Mouse (Mus musculus) cerebellum, adult 18-20 months (tissue): ENCODE measurements around the gene Ahnak.
"Not testable (repeated sequence)": the region's sequence is repeated elsewhere in the genome, so short reads cannot be mapped to it uniquely, and the experiment has no call there.

ENCODE experiments used
- DNase-seq, 2 experiments: peaks; one replicate each; pipeline ENCODE4 v3.0.0; 2021

Ahnak gene

GRCm38 (mm10) chr19:8996601-8997000 is 7.5 kb downstream of the Ahnak start:
- no peak for DNase-seq

GRCm38 (mm10) chr19:8997546-8997945 is 8.5 kb downstream of the Ahnak start:
- no peak for DNase-seq

GRCm38 (mm10) chr19:8998546-8998945 is 9.5 kb downstream of the Ahnak start:
- no peak for DNase-seq

- no peak for DNase-seq
These were observed 10.1 kb downstream of the Ahnak start for GRCm38 (mm10) chr19:8999223-8999622.

- not testable (repeated sequence) for DNase-seq
These were observed 17.8 kb downstream of the Ahnak start for GRCm38 (mm10) chr19:9006915-9007314.

GRCm38 (mm10) chr19:9019298-9019697 is 30.2 kb downstream of the Ahnak start:
- DNase-seq, result no peak

- peak in 1 of 2 experiments; percentile 3 for DNase-seq
These were observed 34.1 kb downstream of the Ahnak start for GRCm38 (mm10) chr19:9023021-9023778.

- DNase-seq, result no peak
These were observed 36.6 kb downstream of the Ahnak start for GRCm38 (mm10) chr19:9025562-9026257.

- no peak for DNase-seq
These were observed 37.5 kb downstream of the Ahnak start for GRCm38 (mm10) chr19:9026634-9027033.

GRCm38 (mm10) chr19:9027795-9028194 is 38.7 kb downstream of the Ahnak start:
- DNase-seq, result no peak

- DNase-seq, result no peak
These were observed 39.3 kb downstream of the Ahnak start for GRCm38 (mm10) chr19:9028375-9028774.

GRCm38 (mm10) chr19:9029640-9030262 is 40.7 kb downstream of the Ahnak start:
- peak in 1 of 2 experiments; percentile 11 for DNase-seq

GRCm38 (mm10) chr19:9032502-9033129 is 43.5 kb downstream of the Ahnak start:
- DNase-seq, result no peak

- DNase-seq, result no peak
These were observed 44.6 kb downstream of the Ahnak start for GRCm38 (mm10) chr19:9033412-9034340.

- no peak for DNase-seq
These were observed 45.4 kb downstream of the Ahnak start for GRCm38 (mm10) chr19:9034480-9034879.

GRCm38 (mm10) chr19:9035101-9035500 is 46.0 kb downstream of the Ahnak start:
- no peak for DNase-seq

GRCm38 (mm10) chr19:9038136-9038535 is 49.1 kb downstream of the Ahnak start:
- no peak for DNase-seq

- DNase-seq, result no peak
These were observed 50.2 kb downstream of the Ahnak start for GRCm38 (mm10) chr19:9039266-9039665.

GRCm38 (mm10) chr19:9039928-9040327 is 50.8 kb downstream of the Ahnak start:
- no peak for DNase-seq

GRCm38 (mm10) chr19:9040649-9041048 is 51.6 kb downstream of the Ahnak start:
- DNase-seq, result no peak

- no peak for DNase-seq
These were observed 52.0 kb downstream of the Ahnak start for GRCm38 (mm10) chr19:9041074-9041473.

GRCm38 (mm10) chr19:9043123-9043522 is 54.0 kb downstream of the Ahnak start:
- no peak for DNase-seq
